Mouse (Mus musculus) CH12.LX (cell line): ENCODE results near the gene Atp23. TPM values are rescaled to one million over a fixed set of nuclear protein-coding genes. Genes with fewer than 3 reads are reported as not detected.

Source experiments
- DNase-seq: peaks from one replicate; pipeline ENCODE4 v3.0.0-alpha.2; 2013; ENCODE audit errors: extremely low read depth
- H3K27ac ChIP-seq: 2 replicates; pipeline ENCODE4 v1.5.1; 2012; ENCODE audit warnings: low read depth, mild to moderate bottlenecking, control low read depth, moderate library complexity; ENCODE audit not compliant: insufficient read depth
- H3K27me3 ChIP-seq: replicated peaks from 2 replicates; pipeline ENCODE3; 2012; ENCODE audit warnings: inconsistent platforms
- H3K36me3 ChIP-seq, 2 experiments: replicated peaks in 1 of 2; 2 replicates each; pipeline versions ENCODE3 to v1.6.1; 2012; ENCODE audit warnings: inconsistent platforms in 1 of 2, low read length in 1 of 2, mild to moderate bottlenecking in 1 of 2, mixed read lengths in 1 of 2, moderate library complexity in 1 of 2; ENCODE audit not compliant: control insufficient read depth in 1 of 2, insufficient read depth in 1 of 2
- H3K4me1 ChIP-seq, 2 experiments: 2 replicates each; pipeline ENCODE4 v1.6.1; 2012; ENCODE audit warnings: inconsistent platforms in 1 of 2, moderate library complexity in 1 of 2; ENCODE audit not compliant: insufficient read depth in 2 of 2, control insufficient read depth in 1 of 2
- H3K4me2 ChIP-seq: 2 replicates; pipeline ENCODE4 v1.6.1; 2012; ENCODE audit warnings: low read depth, mild to moderate bottlenecking, control low read depth; ENCODE audit not compliant: poor library complexity, insufficient read depth, severe bottlenecking
- H3K4me3 ChIP-seq, 3 experiments: fragments of 150-350 bp in 1 of 3; sonication (generic) in 1 of 3; replicated peaks in 1 of 3; 2 replicates each; pipeline versions ENCODE3 to v1.5.1; 2011 to 2012; ENCODE audit warnings: low read depth in 2 of 3, low read length in 2 of 3, mild to moderate bottlenecking in 2 of 3, moderate library complexity in 2 of 3, control low read depth in 1 of 3, improper control_type of control experiment in 1 of 3, inconsistent platforms in 1 of 3, mixed read lengths in 1 of 3; ENCODE audit not compliant: poor library complexity in 1 of 3
- H3K79me2 ChIP-seq: replicated peaks from 2 replicates; pipeline ENCODE4 v1.6.1; 2012; ENCODE audit warnings: mild to moderate bottlenecking, moderate library complexity; ENCODE audit not compliant: control insufficient read depth, poor library complexity, insufficient read depth, severe bottlenecking; ENCODE audit errors: extremely low read depth
- H3K9ac ChIP-seq: 2 replicates; pipeline ENCODE4 v1.6.1; 2012; ENCODE audit warnings: low read depth, mild to moderate bottlenecking, control low read depth, moderate library complexity; ENCODE audit not compliant: insufficient read depth
- H3K9me3 ChIP-seq: replicated peaks from 2 replicates; pipeline ENCODE3; 2012; ENCODE audit warnings: low read length, inconsistent platforms, mixed read lengths
- BHLHE40 ChIP-seq: IDR thresholded peaks from 2 replicates; pipeline ENCODE4 v1.6.1; 2011; ENCODE audit warnings: mild to moderate bottlenecking, low read depth, low read length, improper control_type of control experiment
- CHD1 ChIP-seq: IDR thresholded peaks from 2 replicates; pipeline ENCODE4 v1.6.1; 2012; ENCODE audit warnings: low read depth, low read length, improper control_type of control experiment, inconsistent platforms
- CHD2 ChIP-seq: IDR thresholded peaks from 2 replicates; pipeline ENCODE4 v1.6.1; 2011; ENCODE audit warnings: low read length, improper control_type of control experiment
- CTCF ChIP-seq, 2 experiments: IDR thresholded peaks in 1 of 2; conservative IDR thresholded peaks in 1 of 2; 2 replicates each; pipeline ENCODE4 v1.5.1; 2011 to 2012; ENCODE audit warnings: low read depth in 2 of 2, low read length in 2 of 2, improper control_type of control experiment in 1 of 2, inconsistent platforms in 1 of 2, mild to moderate bottlenecking in 1 of 2, moderate library complexity in 1 of 2
- E2F4 ChIP-seq: IDR thresholded peaks from 2 replicates; pipeline ENCODE4 v1.6.1; 2011; ENCODE audit warnings: low read depth, low read length, improper control_type of control experiment; ENCODE audit not compliant: insufficient replicate concordance
- ELF1 ChIP-seq: IDR thresholded peaks from 2 replicates; pipeline ENCODE4 v1.6.1; 2014; ENCODE audit warnings: low read depth, mild to moderate bottlenecking, inconsistent platforms, low read length, improper control_type of control experiment
- EP300 ChIP-seq: IDR thresholded peaks from 2 replicates; pipeline ENCODE4 v1.6.1; 2011; ENCODE audit warnings: low read length, improper control_type of control experiment
- GABPA ChIP-seq: IDR thresholded peaks from 2 replicates; pipeline ENCODE4 v1.6.1; 2012; ENCODE audit warnings: low read depth, low read length, improper control_type of control experiment, inconsistent platforms; ENCODE audit not compliant: insufficient replicate concordance
- HCFC1 ChIP-seq: IDR thresholded peaks from 2 replicates; pipeline ENCODE4 v1.6.1; 2012; ENCODE audit warnings: low read depth, mild to moderate bottlenecking, inconsistent platforms, low read length, improper control_type of control experiment
- IRF4 ChIP-seq: IDR thresholded peaks from 2 replicates; pipeline ENCODE4 v1.6.1; 2014; ENCODE audit warnings: low read depth, mild to moderate bottlenecking, inconsistent platforms, low read length, improper control_type of control experiment
- JUN ChIP-seq: IDR thresholded peaks from 2 replicates; pipeline ENCODE4 v1.6.1; 2011; ENCODE audit warnings: low read depth, mild to moderate bottlenecking, low read length, improper control_type of control experiment, moderate library complexity; ENCODE audit not compliant: insufficient read depth
- JUND ChIP-seq: conservative IDR thresholded peaks from 2 replicates; pipeline ENCODE4 v1.6.1; 2011; ENCODE audit warnings: low read depth, low read length, improper control_type of control experiment
- KAT2A ChIP-seq: IDR thresholded peaks from 2 replicates; pipeline ENCODE4 v1.6.1; 2012; ENCODE audit warnings: low read length, improper control_type of control experiment, inconsistent platforms; ENCODE audit not compliant: insufficient replicate concordance
- MAFK ChIP-seq: IDR thresholded peaks from 2 replicates; pipeline ENCODE4 v1.6.1; 2011; ENCODE audit warnings: low read length, improper control_type of control experiment; ENCODE audit not compliant: insufficient replicate concordance
- MAX ChIP-seq: IDR thresholded peaks from 2 replicates; pipeline ENCODE4 v1.6.1; 2011; ENCODE audit warnings: low read length, improper control_type of control experiment
- MEF2A ChIP-seq: IDR thresholded peaks from 2 replicates; pipeline ENCODE4 v1.6.1; 2014; ENCODE audit warnings: low read depth, mild to moderate bottlenecking, inconsistent platforms, low read length, improper control_type of control experiment, borderline replicate concordance
- MXI1 ChIP-seq: IDR thresholded peaks from 2 replicates; pipeline ENCODE4 v1.6.1; 2011; ENCODE audit warnings: mild to moderate bottlenecking, low read depth, low read length, improper control_type of control experiment
- MYC ChIP-seq: IDR thresholded peaks from 2 replicates; pipeline ENCODE4 v1.6.1; 2011; ENCODE audit warnings: low read depth, mild to moderate bottlenecking, improper control_type of control experiment, low read length
- NELFE ChIP-seq: IDR thresholded peaks from 2 replicates; pipeline ENCODE4 v1.6.1; 2011; ENCODE audit warnings: low read depth, low read length, improper control_type of control experiment
- NRF1 ChIP-seq: IDR thresholded peaks from 2 replicates; pipeline ENCODE4 v1.6.1; 2014; ENCODE audit warnings: low read depth, mild to moderate bottlenecking, inconsistent platforms, low read length, improper control_type of control experiment, moderate library complexity
- PAX5 ChIP-seq: IDR thresholded peaks from 2 replicates; pipeline ENCODE4 v1.6.1; 2012; ENCODE audit warnings: low read length, inconsistent platforms, mixed read lengths
- POLR2A ChIP-seq: IDR thresholded peaks from 2 replicates; pipeline ENCODE4 v1.6.1; 2011; ENCODE audit warnings: low read depth, mild to moderate bottlenecking, improper control_type of control experiment, low read length
- POLR2AphosphoS2 ChIP-seq: IDR thresholded peaks from 2 replicates; pipeline ENCODE4 v1.6.1; 2011; ENCODE audit warnings: low read depth, low read length, improper control_type of control experiment
- RAD21 ChIP-seq: IDR thresholded peaks from 2 replicates; pipeline ENCODE4 v1.6.1; 2011; ENCODE audit warnings: low read depth, mild to moderate bottlenecking, low read length, improper control_type of control experiment, moderate library complexity
- RCOR1 ChIP-seq: conservative IDR thresholded peaks from 2 replicates; pipeline ENCODE4 v1.6.1; 2012; ENCODE audit warnings: low read depth, mild to moderate bottlenecking, inconsistent platforms, low read length, improper control_type of control experiment
- SIN3A ChIP-seq: IDR thresholded peaks from 2 replicates; pipeline ENCODE4 v1.6.1; 2012; ENCODE audit warnings: low read length, improper control_type of control experiment, inconsistent platforms
- SMC3 ChIP-seq: IDR thresholded peaks from 2 replicates; pipeline ENCODE4 v1.6.1; 2011; ENCODE audit warnings: low read depth, low read length, improper control_type of control experiment
- TBP ChIP-seq: conservative IDR thresholded peaks from 2 replicates; pipeline ENCODE4 v1.6.1; 2011; ENCODE audit warnings: low read depth, low read length, improper control_type of control experiment
- TCF12 ChIP-seq: IDR thresholded peaks from 2 replicates; pipeline ENCODE4 v1.6.1; 2014; ENCODE audit warnings: low read depth, mild to moderate bottlenecking, inconsistent platforms, low read length, improper control_type of control experiment
- USF2 ChIP-seq: conservative IDR thresholded peaks from 2 replicates; pipeline ENCODE4 v1.6.1; 2011; ENCODE audit warnings: low read depth, low read length, improper control_type of control experiment
- ZC3H11A ChIP-seq: IDR thresholded peaks from 2 replicates; pipeline ENCODE4 v1.6.1; 2012; ENCODE audit warnings: low read depth, mild to moderate bottlenecking, inconsistent platforms, low read length, improper control_type of control experiment
- ZMIZ1 ChIP-seq: IDR thresholded peaks from 2 replicates; pipeline ENCODE4 v1.6.1; 2012; ENCODE audit warnings: low read depth, mild to moderate bottlenecking, inconsistent platforms, low read length, improper control_type of control experiment
- dilution Hi-C: fragments of 300-500 bp; cut with MboI; formaldehyde crosslinking; loops from 2 replicates; pipeline ENCODE4 v1.14.3; 2020; ENCODE audit warnings: low sequenced_read_pairs; ENCODE audit not compliant: extremely low pct_unique_long_range_greater_than_20kb, extremely low pct_ligation_motif_present
- in situ Hi-C: fragments of 300-500 bp; cut with MboI; formaldehyde crosslinking; loops from 3 replicates; pipeline ENCODE4 v1.14.3; 2019; ENCODE audit warnings: low sequenced_read_pairs, low pct_ligation_motif_present, low pct_unique_long_range_greater_than_20kb, mixed read lengths
- polyA plus RNA-seq: library from polyadenylated mRNA; unstranded; fragments of >175 nt; gene quantifications from 2 replicates; pipeline ENCODE4 v1.2.1, GENCODE M21; 2012; ENCODE audit warnings: low read depth; ENCODE audit not compliant: insufficient read length
- total RNA-seq, 2 experiments: library from RNA; depleted of rRNA; stranded (reverse); fragments of 300-350 nt in 1 of 2; fragments of >200 nt in 1 of 2; gene quantifications; 2 replicates each; pipeline ENCODE4 v1.2.3; 2012 to 2014

Atp23 gene
- total and polyA plus RNA-seq, 3 experiments: 16.7 to 18.9 (median 17.2) TPM

- H3K9ac ChIP-seq: no peak overlapping the region
- peaks cover 2 to 15% of the 10 kb centered on the region in 2 experiments; a peak in 2 of 4 replicates for H3K4me1 ChIP-seq
- no peaks in the 10 kb centered on the region for H3K36me3 ChIP-seq
- peaks cover 7% of the 10 kb centered on the region for H3K27me3 ChIP-seq
- DNase-seq: no peak
- no peak overlapping the region for H3K4me3 ChIP-seq
- H3K9me3 ChIP-seq: peaks cover 3% of the 10 kb centered on the region
- no peaks in the 10 kb centered on the region for H3K79me2 ChIP-seq
- no peak for TF ChIP-seq ELF1
- TF ChIP-seq KAT2A: no peak
- TF ChIP-seq JUND: no peak
- no peak for TF ChIP-seq USF2
- no peak for TF ChIP-seq E2F4
- TF ChIP-seq IRF4: no peak
- no peak for TF ChIP-seq EP300
- no peak for TF ChIP-seq NELFE
- TF ChIP-seq MEF2A: no peak
- no peak for TF ChIP-seq CTCF (conservative IDR thresholded peaks at IDR 0.05 in 1 of 2, IDR thresholded peaks at IDR 0.05 in 1 of 2; ENCODE audit: low read depth in 2 of 2, low read length in 2 of 2)
- no peak for TF ChIP-seq SIN3A
- TF ChIP-seq TBP: no peak
- no peak for TF ChIP-seq SMC3
- TF ChIP-seq NRF1: no peak
- TF ChIP-seq ZC3H11A: no peak
- TF ChIP-seq, all 38 proteins: peak for 0
- no peak overlapping the region for H3K4me2 ChIP-seq
- dilution Hi-C loops: no loop called here
- in situ Hi-C loops: no loop called here
- H3K27ac ChIP-seq: no peak overlapping the region
Observed at GRCm38 (mm10) chr10:126906811-126907210, 5.7 kb upstream of the Atp23 start.

- Histone ChIP-seq H3K9ac (peak overlapping the region; percentile 57), H3K27me3 (peaks cover 3% of the 10 kb centered on the region), H3K9me3 (no peaks in the 10 kb centered on the region), H3K4me1 (peaks cover 2 to 15% of the 10 kb centered on the region in 2 experiments; a peak in 2 of 4 replicates), H3K79me2 (no peaks in the 10 kb centered on the region), H3K4me2 (peak overlapping the region; percentile 8), H3K36me3 (no peaks in the 10 kb centered on the region), H3K4me3 (peak overlapping the region; percentile 67 to 82 (median 70)), H3K27ac (no peak overlapping the region)
- peak; percentile 96 for DNase-seq
- dilution Hi-C loops (no loop called here), in situ Hi-C loops (no loop called here)
- TF ChIP-seq MAX (peak; percentile 80; the same call in 1 of the 2 replicates), POLR2A (peak; percentile 98), KAT2A (peak; percentile 71; the same call in 1 of the 2 replicates), RCOR1 (no peak), TBP (peak; percentile 79; the same call in 1 of the 2 replicates), IRF4 (peak; percentile 58; the same call in 1 of the 2 replicates), RAD21 (no peak), ELF1 (peak; percentile 97), GABPA (no peak), EP300 (no peak), JUND (no peak), HCFC1 (peak; percentile 85), MAFK (no peak), ZMIZ1 (no peak), MXI1 (peak; percentile 91), CHD1 (no peak), PAX5 (no peak), SIN3A (peak; percentile 76), E2F4 (no peak), NELFE (peak; percentile 97), POLR2AphosphoS2 (peak; percentile 91), NRF1 (peak; percentile 53; the same call in 1 of the 2 replicates), MYC (peak; percentile 84), ZC3H11A (no peak), JUN (no peak), CHD2 (no peak), BHLHE40 (no peak), TCF12 (peak; percentile 78)
Observed at GRCm38 (mm10) chr10:126905650-126906075, 4.5 kb upstream of the Atp23 start.
